ENCODE assay signal across 8 mouse cellular contexts in the genomic region with DNA sequence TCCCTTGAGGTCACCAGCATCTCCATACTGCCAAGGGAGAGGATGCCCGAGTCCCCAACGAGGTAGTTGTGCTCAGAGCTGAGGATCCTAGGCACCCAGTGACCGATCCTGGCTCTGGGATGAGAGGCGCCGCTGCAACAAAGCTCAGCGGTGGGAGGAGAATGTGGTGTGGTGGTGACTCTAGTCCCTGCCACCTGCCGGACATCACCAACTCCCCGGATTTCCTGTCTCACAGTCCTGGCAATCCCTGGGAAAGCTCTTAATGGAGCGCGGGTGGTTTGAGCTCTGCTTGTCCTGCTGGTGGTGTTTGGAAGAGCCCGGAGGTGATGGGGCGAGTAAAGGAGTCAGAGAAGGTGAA. TPM values are rescaled to one million over a fixed set of nuclear protein-coding genes. Genes with fewer than 3 reads are reported as not detected.
DNase-seq lines count a peak whose midpoint lies in the region; ATAC-seq and TF ChIP-seq lines count a peak whose summit lies in the region.

No protein-coding gene starts in this region.

- H3K9ac ChIP-seq in lung, embryonic 15.5 days, result no peak overlapping the region
- peak overlapping the region; percentile 79 for H3K9ac ChIP-seq in hindbrain, embryonic 13.5 days
- no peak overlapping the region for H3K9ac ChIP-seq in liver, postnatal 0 days (replicated peaks)
- no peak overlapping the region for H3K9ac ChIP-seq in stomach, embryonic 15.5 days

- no peaks in the 10 kb centered on the region for H3K36me3 ChIP-seq in lung, embryonic 15.5 days
- H3K36me3 ChIP-seq in hindbrain, embryonic 13.5 days, result no peaks in the 10 kb centered on the region
- H3K36me3 ChIP-seq in liver, postnatal 0 days (replicated peaks; ENCODE audit: insufficient read depth, low read length), result no peaks in the 10 kb centered on the region
- H3K36me3 ChIP-seq in stomach, embryonic 15.5 days, result no peaks in the 10 kb centered on the region

- no peak for DNase-seq in lung, postnatal 36 days
- peak; percentile 54 for DNase-seq in embryo, embryonic 10 days (ENCODE audit: low spot score)
- no peak for DNase-seq in liver, postnatal 0 days
- no peak for DNase-seq in urinary bladder, postnatal 14 days (ENCODE audit: low spot score)
- no peak for DNase-seq in gastrocnemius, adult 18-20 months (ENCODE audit: low spot score)

- WGBS in lung, embryonic 15.5 days, result 0% methylated on average over 12 of the region's 12 CpGs
- under 1% methylated on average over 12 of the region's 12 CpGs for WGBS in hindbrain, embryonic 13.5 days
- under 1% methylated on average over 12 of the region's 12 CpGs for WGBS in liver, postnatal 0 days (ENCODE audit: insufficient replicate concordance)
- WGBS in stomach, embryonic 15.5 days, result under 1% methylated on average over 12 of the region's 12 CpGs

- no peak for TF ChIP-seq CTCF in liver, postnatal 0 days (IDR thresholded peaks at IDR 0.05; ENCODE audit: low read depth)

- peak overlapping the region; percentile 78 for H3K4me2 ChIP-seq in lung, embryonic 15.5 days
- H3K4me2 ChIP-seq in hindbrain, embryonic 13.5 days, result peak overlapping the region; percentile 99
- peak overlapping the region; percentile 35; the same call in 1 of the 2 replicates for H3K4me2 ChIP-seq in liver, postnatal 0 days (ENCODE audit: low read depth, low read length)
- peak overlapping the region; percentile 81 for H3K4me2 ChIP-seq in stomach, embryonic 15.5 days

- H3K9me3 ChIP-seq in lung, embryonic 15.5 days, result no peaks in the 10 kb centered on the region
- H3K9me3 ChIP-seq in hindbrain, embryonic 13.5 days, result no peaks in the 10 kb centered on the region
- H3K9me3 ChIP-seq in liver, postnatal 0 days (ENCODE audit: low read length), result no peaks in the 10 kb centered on the region
- H3K9me3 ChIP-seq in stomach, embryonic 15.5 days, result no peaks in the 10 kb centered on the region

- no peak overlapping the region for H3K27ac ChIP-seq in lung, embryonic 15.5 days
- no peak overlapping the region for H3K27ac ChIP-seq in hindbrain, embryonic 13.5 days
- H3K27ac ChIP-seq in liver, postnatal 0 days (ENCODE audit: low read depth), result no peak overlapping the region
- no peak overlapping the region for H3K27ac ChIP-seq in stomach, embryonic 15.5 days

- ATAC-seq in lung, embryonic 15.5 days (ENCODE audit: borderline replicate concordance, extremely low read depth, low FRiP score, low TSS enrichment), result peak; percentile 68
- peak; percentile 74 for ATAC-seq in hindbrain, embryonic 13.5 days (ENCODE audit: low FRiP score)
- ATAC-seq in liver, postnatal 0 days, result no peak
- peak; percentile 35; the same call in 1 of the 2 replicates for ATAC-seq in stomach, embryonic 15.5 days (ENCODE audit: insufficient read depth, low FRiP score, low read depth)

- H3K4me1 ChIP-seq in lung, embryonic 15.5 days, result peaks cover 13% of the 10 kb centered on the region; the same call in 1 of the 2 replicates
- peaks cover 21% of the 10 kb centered on the region for H3K4me1 ChIP-seq in hindbrain, embryonic 13.5 days (replicated peaks)
- H3K4me1 ChIP-seq in liver, postnatal 0 days (ENCODE audit: insufficient read depth), result 0 out of 2 replicates have a peak, but pooled peaks cover 2% of the 10 kb centered on the region
- peaks cover 13% of the 10 kb centered on the region; the same call in 1 of the 2 replicates for H3K4me1 ChIP-seq in stomach, embryonic 15.5 days

- TF ChIP-seq EP300 in liver, postnatal 0 days (IDR thresholded peaks at IDR 0.05; ENCODE audit: low read depth), result no peak

- H3K4me3 ChIP-seq in lung, embryonic 15.5 days, result peak overlapping the region; percentile 40
- peak overlapping the region; percentile 65 for H3K4me3 ChIP-seq in hindbrain, embryonic 13.5 days
- no peak overlapping the region for H3K4me3 ChIP-seq in liver, postnatal 0 days (ENCODE audit: low read depth, low read length)
- peak overlapping the region; percentile 38 for H3K4me3 ChIP-seq in stomach, embryonic 15.5 days (replicated peaks)

- peaks cover 20% of the 10 kb centered on the region for H3K27me3 ChIP-seq in lung, embryonic 15.5 days
- peaks cover 21% of the 10 kb centered on the region for H3K27me3 ChIP-seq in hindbrain, embryonic 13.5 days
- peaks cover 17% of the 10 kb centered on the region for H3K27me3 ChIP-seq in liver, postnatal 0 days (ENCODE audit: insufficient read depth, low read length)
- H3K27me3 ChIP-seq in stomach, embryonic 15.5 days (replicated peaks), result peaks cover 11% of the 10 kb centered on the region

RNA-seq across cellular contexts. Expression of a gene that starts 0.9 kb away (rescaled TPM):
- polyA plus RNA-seq in lung, embryonic 15.5 days (2015; fragmentation: Nextera tagmentation; extraction: Ambion mirVana), result 0.18 and 0.24 TPM in 2 replicates
- 1.7 and 2.1 TPM in 2 replicates for polyA plus RNA-seq in hindbrain, embryonic 13.5 days (2015; fragmentation: Nextera tagmentation; extraction: Ambion mirVana)
- polyA plus RNA-seq in liver, postnatal 0 days (2015; fragmentation: Nextera tagmentation; extraction: Ambion mirVana), result not detected in 2 replicates
- polyA plus RNA-seq in stomach, embryonic 15.5 days (2015; fragmentation: Nextera tagmentation; extraction: Ambion mirVana), result 0.10 and 0.13 TPM in 2 replicates
- total RNA-seq in gastrocnemius, adult 18-20 months (2021), result not detected

Comparison
In these comparisons a context has a peak if more than half of its experiments do, and no peak if none do; other contexts are left out.
1. H3K4me2 ChIP-seq: peak in every context shown above with its lines; median percentile 99 in hindbrain, embryonic 13.5 days; 81 in stomach, embryonic 15.5 days; 78 in lung, embryonic 15.5 days; 35 in liver, postnatal 0 days.